Mouse (Mus musculus) hindbrain, embryonic 16.5 days (tissue): Measurements from ENCODE around the gene Hexim2. TPM values are rescaled to one million over a fixed set of nuclear protein-coding genes. Genes with fewer than 3 reads are reported as not detected.

ENCODE experiments used
- ATAC-seq: fragments of 200-750 bp; cut with Nextera tagmentation; 2 replicates; pipeline ENCODE4 v1.8.0; 2017; ENCODE audit warnings: moderate TSS enrichment, moderate library complexity
- H3K27ac ChIP-seq: fragments of 300-500 bp; sonication (generic); 2 replicates; pipeline ENCODE4 v1.5.1; 2014; ENCODE audit warnings: low read depth, mild to moderate bottlenecking, control low read depth, low read length, moderate library complexity
- H3K27me3 ChIP-seq: fragments of 300-500 bp; sonication (generic); replicated peaks from 2 replicates; pipeline ENCODE4 v1.6.1; 2014; ENCODE audit warnings: low read length; ENCODE audit not compliant: control insufficient read depth, insufficient read depth
- H3K36me3 ChIP-seq: fragments of 300-500 bp; sonication (generic); 2 replicates; pipeline ENCODE4 v1.6.1; 2014; ENCODE audit warnings: mild to moderate bottlenecking, low read length, moderate library complexity, mixed read lengths; ENCODE audit not compliant: control insufficient read depth, insufficient read depth
- H3K4me1 ChIP-seq: fragments of 300-500 bp; sonication (generic); 2 replicates; pipeline ENCODE4 v1.6.1; 2014; ENCODE audit warnings: low read depth, low read length; ENCODE audit not compliant: control insufficient read depth, insufficient read depth
- H3K4me2 ChIP-seq: fragments of 300-500 bp; sonication (generic); 2 replicates; pipeline ENCODE4 v1.6.1; 2014; ENCODE audit warnings: mild to moderate bottlenecking, low read length, control low read depth, moderate library complexity
- H3K4me3 ChIP-seq: fragments of 300-500 bp; sonication (generic); 2 replicates; pipeline ENCODE4 v1.5.1; 2014; ENCODE audit warnings: mild to moderate bottlenecking, low read length, control low read depth, moderate library complexity
- H3K9ac ChIP-seq: fragments of 300-500 bp; sonication (generic); 2 replicates; pipeline ENCODE4 v1.6.1; 2014; ENCODE audit warnings: low read depth, mild to moderate bottlenecking, control low read depth, low read length, moderate library complexity
- H3K9me3 ChIP-seq: fragments of 300-500 bp; sonication (generic); 2 replicates; pipeline ENCODE4 v1.6.1; 2014; ENCODE audit warnings: mild to moderate bottlenecking, low read length, moderate library complexity; ENCODE audit not compliant: control insufficient read depth
- WGBS: fragments of 180-500 bp; shearing (Covaris S2); extraction: QIAGEN DNeasy Blood & Tissue Kit; methylation state at CpG from one replicate; pipeline ENCODE4 v1.1.7; 2014; 5-methylcytosine and 5-hydroxymethylcytosine counted together
- polyA plus RNA-seq: library from polyadenylated mRNA; unstranded; fragments of >200 nt; fragmentation: Nextera tagmentation; extraction: Ambion mirVana; gene quantifications from 2 replicates; pipeline ENCODE4 v1.2.1, GENCODE M21; 2015

The Hexim2 gene
- polyA plus RNA-seq, 1 experiment from 2014 or later, result 30.2 TPM

GRCm38 (mm10) chr11:103099352-103099940, 32.8 kb upstream of the Hexim2 start:
- H3K9ac ChIP-seq, result no peak overlapping the region
- no peak overlapping the region for H3K27ac ChIP-seq
- no peaks in the 10 kb centered on the region for H3K36me3 ChIP-seq
- H3K4me2 ChIP-seq, result no peak overlapping the region
- H3K27me3 ChIP-seq, result peaks cover 9% of the 10 kb centered on the region; the same call in 1 of the 2 replicates
- WGBS, result 55% methylated on average over 12 of the region's 12 CpGs
- H3K9me3 ChIP-seq, result no peaks in the 10 kb centered on the region
- ATAC-seq, result no peak
- H3K4me3 ChIP-seq, result no peak overlapping the region
- H3K4me1 ChIP-seq, result peaks cover 16% of the 10 kb centered on the region

GRCm38 (mm10) chr11:103100361-103100760, 31.9 kb upstream of the Hexim2 start:
- H3K27ac ChIP-seq, result no peak overlapping the region
- H3K4me2 ChIP-seq, result no peak overlapping the region
- no peak for ATAC-seq
- 75% methylated on average over 8 of the region's 8 CpGs for WGBS
- no peaks in the 10 kb centered on the region for H3K36me3 ChIP-seq
- no peak overlapping the region for H3K4me3 ChIP-seq
- H3K27me3 ChIP-seq, result peaks cover 9% of the 10 kb centered on the region; the same call in 1 of the 2 replicates
- peaks cover 16% of the 10 kb centered on the region for H3K4me1 ChIP-seq
- no peak overlapping the region for H3K9ac ChIP-seq
- H3K9me3 ChIP-seq, result no peaks in the 10 kb centered on the region

- H3K9ac ChIP-seq, result peak within 1 kb of the TSS; percentile 41
- H3K4me3 ChIP-seq, result peak within 1 kb of the TSS; percentile 49
- H3K4me1 ChIP-seq, result peaks cover 16% of the 10 kb centered on the region
- peaks cover 9% of the 10 kb centered on the region; the same call in 1 of the 2 replicates for H3K27me3 ChIP-seq
- under 1% methylated on average over 34 of the region's 34 CpGs for WGBS
- H3K36me3 ChIP-seq, result no peaks in the 10 kb centered on the region
- no peaks in the 10 kb centered on the region for H3K9me3 ChIP-seq
- peak within 1 kb of the TSS; percentile 76 for H3K4me2 ChIP-seq
- H3K27ac ChIP-seq, result no peak within 1 kb of the TSS
- peak; percentile 48 for ATAC-seq
Observed at GRCm38 (mm10) chr11:103101481-103101865, 30.8 kb upstream of the Hexim2 start, which contains the start of the genes Plcd3 and Acbd4. Plcd3 (minus strand) TSS chr11:103101658. Acbd4 (plus strand) TSS chr11:103101682.

- Histone ChIP-seq H3K4me2 (peak overlapping the region; percentile 76), H3K9ac (peak overlapping the region; percentile 41), H3K4me1 (peaks cover 16% of the 10 kb centered on the region), H3K27ac (no peak overlapping the region), H3K27me3 (peaks cover 9% of the 10 kb centered on the region; the same call in 1 of the 2 replicates), H3K9me3 (no peaks in the 10 kb centered on the region), H3K36me3 (no peaks in the 10 kb centered on the region), H3K4me3 (peak overlapping the region; percentile 49)
- peak; percentile 31 for ATAC-seq
- WGBS, result 3% methylated on average over 30 of the region's 30 CpGs
Observed at GRCm38 (mm10) chr11:103101866-103102501, 30.2 kb upstream of the Hexim2 start.

- peak; percentile 89 for ATAC-seq
- no peaks in the 10 kb centered on the region for H3K36me3 ChIP-seq
- H3K4me1 ChIP-seq, result peaks cover 16% of the 10 kb centered on the region
- peak overlapping the region; percentile 49 for H3K4me3 ChIP-seq
- peak overlapping the region; percentile 76 for H3K4me2 ChIP-seq
- H3K9me3 ChIP-seq, result no peaks in the 10 kb centered on the region
- 0 out of 2 replicates have a peak overlapping the region, but pooled peaks have one; percentile 3 for H3K27ac ChIP-seq
- WGBS, result under 1% methylated on average over 35 of the region's 35 CpGs
- peaks cover 9% of the 10 kb centered on the region; the same call in 1 of the 2 replicates for H3K27me3 ChIP-seq
- H3K9ac ChIP-seq, result peak overlapping the region; percentile 62
Observed at GRCm38 (mm10) chr11:103102725-103103349, 29.4 kb upstream of the Hexim2 start.

- Histone ChIP-seq H3K9ac (no peak overlapping the region), H3K4me3 (peak overlapping the region; percentile 49; the same call in 1 of the 2 replicates), H3K36me3 (no peaks in the 10 kb centered on the region), H3K9me3 (no peaks in the 10 kb centered on the region), H3K27ac (no peak overlapping the region), H3K27me3 (peaks cover 9% of the 10 kb centered on the region; the same call in 1 of the 2 replicates), H3K4me2 (peak overlapping the region; percentile 76), H3K4me1 (peaks cover 16% of the 10 kb centered on the region)
- WGBS, result 63% methylated on average over 8 of the region's 8 CpGs
- ATAC-seq, result no peak
Observed at GRCm38 (mm10) chr11:103103621-103104020, 28.6 kb upstream of the Hexim2 start.

GRCm38 (mm10) chr11:103104469-103104868, 27.8 kb upstream of the Hexim2 start:
- H3K27me3 ChIP-seq, result peaks cover 9% of the 10 kb centered on the region; the same call in 1 of the 2 replicates
- H3K4me3 ChIP-seq, result no peak overlapping the region
- no peak overlapping the region for H3K4me2 ChIP-seq
- no peaks in the 10 kb centered on the region for H3K9me3 ChIP-seq
- H3K4me1 ChIP-seq, result peaks cover 16% of the 10 kb centered on the region
- WGBS, result 85% methylated on average over 7 of the region's 7 CpGs
- no peaks in the 10 kb centered on the region for H3K36me3 ChIP-seq
- no peak overlapping the region for H3K27ac ChIP-seq
- no peak overlapping the region for H3K9ac ChIP-seq
- ATAC-seq, result no peak

- H3K36me3 ChIP-seq, result no peaks in the 10 kb centered on the region
- peaks cover 16% of the 10 kb centered on the region for H3K4me1 ChIP-seq
- H3K9ac ChIP-seq, result no peak overlapping the region
- H3K27ac ChIP-seq, result no peak overlapping the region
- H3K27me3 ChIP-seq, result peaks cover 2% of the 10 kb centered on the region; the same call in 1 of the 2 replicates
- no peak overlapping the region for H3K4me3 ChIP-seq
- 63% methylated on average over 14 of the region's 14 CpGs for WGBS
- no peaks in the 10 kb centered on the region for H3K9me3 ChIP-seq
- no peak for ATAC-seq
- no peak overlapping the region for H3K4me2 ChIP-seq
Observed at GRCm38 (mm10) chr11:103105180-103105725, 27.0 kb upstream of the Hexim2 start.

GRCm38 (mm10) chr11:103105810-103106209, 26.4 kb upstream of the Hexim2 start:
- ATAC-seq, result no peak
- Histone ChIP-seq H3K36me3 (no peaks in the 10 kb centered on the region), H3K9ac (no peak overlapping the region), H3K27ac (no peak overlapping the region), H3K4me3 (no peak overlapping the region), H3K4me1 (peaks cover 16% of the 10 kb centered on the region), H3K4me2 (no peak overlapping the region), H3K9me3 (no peaks in the 10 kb centered on the region), H3K27me3 (peaks cover 3% of the 10 kb centered on the region; the same call in 1 of the 2 replicates)
- WGBS, result 88% methylated on average over 6 of the region's 6 CpGs
